Mouse (Mus musculus) intestine, embryonic 16.5 days (tissue): ENCODE results near the gene Cdc14a. TPM values are rescaled to one million over a fixed set of nuclear protein-coding genes. Genes with fewer than 3 reads are reported as not detected.

Experiments used
- ATAC-seq: fragments of 200-750 bp; cut with Nextera tagmentation; 2 replicates; pipeline ENCODE4 v1.8.0; 2017; ENCODE audit warnings: moderate TSS enrichment, moderate library complexity
- H3K27ac ChIP-seq: fragments of 300-500 bp; sonication (generic); 2 replicates; pipeline ENCODE4 v1.5.1; 2014; ENCODE audit warnings: mild to moderate bottlenecking, low read length
- H3K27me3 ChIP-seq: fragments of 300-500 bp; sonication (generic); replicated peaks from 2 replicates; pipeline ENCODE4 v1.6.1; 2014; ENCODE audit warnings: low read length, control low read depth, mixed read lengths; ENCODE audit not compliant: control insufficient read depth, insufficient read depth
- H3K36me3 ChIP-seq: fragments of 300-500 bp; sonication (generic); 2 replicates; pipeline ENCODE4 v1.6.1; 2014; ENCODE audit warnings: low read length, control low read depth; ENCODE audit not compliant: control insufficient read depth, insufficient read depth
- H3K4me1 ChIP-seq: fragments of 300-500 bp; sonication (generic); 2 replicates; pipeline ENCODE4 v1.6.1; 2014; ENCODE audit warnings: low read length, control low read depth, mixed read lengths; ENCODE audit not compliant: control insufficient read depth, insufficient read depth
- H3K4me2 ChIP-seq: fragments of 300-500 bp; sonication (generic); 2 replicates; pipeline ENCODE4 v1.6.1; 2014; ENCODE audit warnings: low read depth, low read length, control low read depth
- H3K4me3 ChIP-seq: fragments of 300-500 bp; sonication (generic); 2 replicates; pipeline ENCODE4 v1.5.1; 2014; ENCODE audit warnings: mild to moderate bottlenecking, low read length
- H3K9ac ChIP-seq: fragments of 300-500 bp; sonication (generic); 2 replicates; pipeline ENCODE4 v1.6.1; 2014; ENCODE audit warnings: low read depth, low read length
- H3K9me3 ChIP-seq: fragments of 300-500 bp; sonication (generic); 2 replicates; pipeline ENCODE4 v1.6.1; 2016; ENCODE audit warnings: low read length, control low read depth; ENCODE audit not compliant: control insufficient read depth
- WGBS: fragments of 180-500 bp; shearing (Covaris S2); extraction: QIAGEN DNeasy Blood & Tissue Kit; methylation state at CpG from one replicate; pipeline ENCODE4 v1.1.7; 2014; 5-methylcytosine and 5-hydroxymethylcytosine counted together
- polyA plus RNA-seq: library from polyadenylated mRNA; unstranded; fragments of >200 nt; fragmentation: Nextera tagmentation; extraction: Ambion mirVana; gene quantifications from 2 replicates; pipeline ENCODE4 v1.2.1, GENCODE M21; 2015

The Cdc14a gene
- polyA plus RNA-seq: 5.4 and 5.9 TPM in 2 replicates

- Histone ChIP-seq H3K36me3 (no peaks in the 10 kb centered on the region), H3K27me3 (no peaks in the 10 kb centered on the region), H3K4me2 (peak within 1 kb of the TSS; percentile 90), H3K4me3 (peak within 1 kb of the TSS; percentile 86), H3K9me3 (no peaks in the 10 kb centered on the region), H3K27ac (peak within 1 kb of the TSS; percentile 85), H3K4me1 (peaks cover 9% of the 10 kb centered on the region), H3K9ac (peak within 1 kb of the TSS; percentile 86)
- peak; percentile 94 for ATAC-seq
- WGBS: 0% methylated on average over 57 of the region's 64 CpGs
Measured at GRCm38 (mm10) chr3:116423353-116424159, at the start of gene Cdc14a. Cdc14a (minus strand) TSS chr3:116424032.

- Histone ChIP-seq H3K27me3 (no peaks in the 10 kb centered on the region), H3K4me1 (no peaks in the 10 kb centered on the region), H3K9ac (no peak overlapping the region), H3K36me3 (no peaks in the 10 kb centered on the region), H3K9me3 (no peaks in the 10 kb centered on the region), H3K27ac (no peak overlapping the region), H3K4me2 (no peak overlapping the region), H3K4me3 (no peak overlapping the region)
- ATAC-seq: no peak
- 85% methylated on average over 12 of the region's 12 CpGs for WGBS
Measured at GRCm38 (mm10) chr3:116465709-116466108, 41.9 kb upstream of the Cdc14a start.

GRCm38 (mm10) chr3:116464318-116464717 lies 40.5 kb upstream of the Cdc14a start:
- no peak for ATAC-seq

GRCm38 (mm10) chr3:116461053-116461452 lies 37.2 kb upstream of the Cdc14a start:
- H3K4me1 ChIP-seq: no peaks in the 10 kb centered on the region
- no peak for ATAC-seq
- H3K4me3 ChIP-seq: no peak overlapping the region
- no peaks in the 10 kb centered on the region for H3K27me3 ChIP-seq
- no peaks in the 10 kb centered on the region for H3K36me3 ChIP-seq
- H3K4me2 ChIP-seq: no peak overlapping the region
- WGBS: 70% methylated on average over 4 of the region's 4 CpGs
- no peaks in the 10 kb centered on the region for H3K9me3 ChIP-seq
- no peak overlapping the region for H3K27ac ChIP-seq
- no peak overlapping the region for H3K9ac ChIP-seq

More at GRCm38 (mm10) chr3:116464318-116464717, 40.5 kb upstream of the Cdc14a start:
- Histone ChIP-seq H3K36me3 (no peaks in the 10 kb centered on the region), H3K27ac (no peak overlapping the region), H3K9ac (no peak overlapping the region), H3K4me1 (no peaks in the 10 kb centered on the region), H3K4me3 (no peak overlapping the region), H3K27me3 (no peaks in the 10 kb centered on the region), H3K9me3 (no peaks in the 10 kb centered on the region), H3K4me2 (no peak overlapping the region)
- WGBS: 52% methylated on average over 2 of the region's 2 CpGs

GRCm38 (mm10) chr3:116454529-116454928 lies 30.7 kb upstream of the Cdc14a start:
- Histone ChIP-seq H3K9me3 (no peaks in the 10 kb centered on the region), H3K4me3 (no peak overlapping the region)
- WGBS: 63% methylated on average over 1 of the region's 1 CpGs

GRCm38 (mm10) chr3:116450741-116451140 lies 26.9 kb upstream of the Cdc14a start:
- WGBS: 81% methylated on average over 3 of the region's 3 CpGs
- no peak overlapping the region for H3K4me3 ChIP-seq
- no peak overlapping the region for H3K27ac ChIP-seq
- H3K36me3 ChIP-seq: no peaks in the 10 kb centered on the region
- no peak overlapping the region for H3K4me2 ChIP-seq
- no peaks in the 10 kb centered on the region for H3K9me3 ChIP-seq
- no peak for ATAC-seq
- H3K27me3 ChIP-seq: no peaks in the 10 kb centered on the region
- no peaks in the 10 kb centered on the region for H3K4me1 ChIP-seq
- no peak overlapping the region for H3K9ac ChIP-seq

More at GRCm38 (mm10) chr3:116454529-116454928, 30.7 kb upstream of the Cdc14a start:
- H3K36me3 ChIP-seq: no peaks in the 10 kb centered on the region
- H3K4me1 ChIP-seq: no peaks in the 10 kb centered on the region
- no peak overlapping the region for H3K4me2 ChIP-seq
- H3K27me3 ChIP-seq: no peaks in the 10 kb centered on the region
- ATAC-seq: no peak
- H3K27ac ChIP-seq: no peak overlapping the region
- H3K9ac ChIP-seq: no peak overlapping the region

GRCm38 (mm10) chr3:116444327-116444726 lies 20.5 kb upstream of the Cdc14a start:
- Histone ChIP-seq H3K4me1 (no peaks in the 10 kb centered on the region; the same call in 1 of the 2 replicates), H3K4me3 (no peak overlapping the region), H3K9ac (no peak overlapping the region), H3K9me3 (no peaks in the 10 kb centered on the region), H3K4me2 (no peak overlapping the region), H3K36me3 (no peaks in the 10 kb centered on the region), H3K27me3 (no peaks in the 10 kb centered on the region), H3K27ac (no peak overlapping the region)
- WGBS: 86% methylated on average over 9 of the region's 9 CpGs
- ATAC-seq: no peak

- ATAC-seq: no peak
- H3K27ac ChIP-seq: no peak overlapping the region
- no peak overlapping the region for H3K9ac ChIP-seq
- no peaks in the 10 kb centered on the region for H3K27me3 ChIP-seq
- 93% methylated on average over 1 of the region's 1 CpGs for WGBS
- no peaks in the 10 kb centered on the region for H3K9me3 ChIP-seq
- H3K4me2 ChIP-seq: no peak overlapping the region
- no peak overlapping the region for H3K4me3 ChIP-seq
- no peaks in the 10 kb centered on the region for H3K36me3 ChIP-seq
- H3K4me1 ChIP-seq: no peaks in the 10 kb centered on the region; the same call in 1 of the 2 replicates
Measured at GRCm38 (mm10) chr3:116442788-116443187, 19.0 kb upstream of the Cdc14a start.

- Histone ChIP-seq H3K36me3 (no peaks in the 10 kb centered on the region), H3K9me3 (no peaks in the 10 kb centered on the region), H3K4me3 (no peak overlapping the region), H3K9ac (no peak overlapping the region), H3K27ac (no peak overlapping the region), H3K27me3 (no peaks in the 10 kb centered on the region), H3K4me1 (no peaks in the 10 kb centered on the region; the same call in 1 of the 2 replicates), H3K4me2 (no peak overlapping the region)
- ATAC-seq: no peak
- 88% methylated on average over 15 of the region's 15 CpGs for WGBS
Measured at GRCm38 (mm10) chr3:116441518-116442205, 17.8 kb upstream of the Cdc14a start.
